Mouse (Mus musculus): ENCODE results near the gene Zfp524. TPM values are rescaled to one million over a fixed set of nuclear protein-coding genes. Genes with fewer than 3 reads are reported as not detected.

The Zfp524 gene
- total and polyA plus RNA-seq, 2 experiments from 2014 or later, result 11.0 to 12.5 TPM

DNA sequence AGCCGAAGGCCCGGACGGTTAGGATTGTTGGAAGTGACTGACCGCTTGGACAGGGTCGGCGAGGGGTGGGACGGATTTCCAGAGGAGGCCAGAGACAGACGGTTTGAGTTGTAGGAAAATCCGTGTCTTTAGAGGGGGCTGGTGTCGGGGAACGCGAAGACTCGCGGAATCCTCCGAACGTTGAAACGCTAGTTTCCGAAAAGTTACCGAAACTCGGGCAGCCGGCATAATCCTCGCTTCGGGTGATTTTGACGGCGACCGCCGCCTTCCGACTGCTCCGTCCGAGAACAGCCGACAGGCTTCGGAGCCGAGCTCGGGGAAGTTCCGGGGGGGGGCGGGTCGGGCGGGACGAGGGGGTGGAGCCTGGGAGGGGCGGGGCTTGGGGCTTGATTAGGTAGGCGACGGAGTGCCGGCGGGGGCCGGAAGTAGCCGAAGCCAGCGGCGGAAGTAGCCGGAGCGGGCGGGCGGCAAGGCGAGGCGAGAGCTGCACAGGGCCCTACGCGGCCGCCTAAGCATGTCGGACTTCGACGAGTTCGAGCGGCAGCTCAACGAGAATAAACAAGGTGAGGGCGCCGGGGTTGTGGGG is 47.7 kb downstream of the Zfp524 start, which contains the start of gene U2af2:
Gene U2af2 (plus strand): TSS at position 370 of the 586 bp plus-strand sequence.
- DNase-seq (ENCODE audit: low spot score) (peak; percentile 91), ATAC-seq (ENCODE audit: insufficient read depth, low read depth) (peak; percentile 80)
- no peaks in the 10 kb centered on the region for H3K9me3 ChIP-seq (replicated peaks; ENCODE audit: control insufficient read depth, low read length)
- H3K36me3 ChIP-seq (replicated peaks; ENCODE audit: control insufficient read depth, insufficient read depth, low read length), result peaks cover 15% of the 10 kb centered on the region
- H3K4me3 ChIP-seq (ENCODE audit: low read depth, low read length), result peak within 1 kb of the TSS; percentile 69
- TF ChIP-seq CTCF (IDR thresholded peaks at IDR 0.05; ENCODE audit: low read depth) (no peak), EP300 (IDR thresholded peaks at IDR 0.05; ENCODE audit: low read depth) (no peak)
- H3K27ac ChIP-seq (ENCODE audit: low read depth), result peak within 1 kb of the TSS; percentile 100
- H3K4me2 ChIP-seq (ENCODE audit: low read depth, low read length), result peak within 1 kb of the TSS; percentile 99
- peak within 1 kb of the TSS; percentile 89 for H3K9ac ChIP-seq (replicated peaks; ENCODE audit: low read depth, low read length)
- WGBS, result 2% methylated on average over 49 of the region's 65 CpGs
- peaks cover 21% of the 10 kb centered on the region for H3K4me1 ChIP-seq (ENCODE audit: control insufficient read depth, insufficient read depth)
- peaks cover 16% of the 10 kb centered on the region for H3K27me3 ChIP-seq (ENCODE audit: control insufficient read depth, insufficient read depth, low read length)

GRCm38 (mm10) chr7:5062360-5063001 is 48.3 kb downstream of the Zfp524 start:
- WGBS, result under 1% methylated on average over 43 of the region's 51 CpGs
- peak; percentile 80 for DNase-seq (ENCODE audit: low spot score)

DNA sequence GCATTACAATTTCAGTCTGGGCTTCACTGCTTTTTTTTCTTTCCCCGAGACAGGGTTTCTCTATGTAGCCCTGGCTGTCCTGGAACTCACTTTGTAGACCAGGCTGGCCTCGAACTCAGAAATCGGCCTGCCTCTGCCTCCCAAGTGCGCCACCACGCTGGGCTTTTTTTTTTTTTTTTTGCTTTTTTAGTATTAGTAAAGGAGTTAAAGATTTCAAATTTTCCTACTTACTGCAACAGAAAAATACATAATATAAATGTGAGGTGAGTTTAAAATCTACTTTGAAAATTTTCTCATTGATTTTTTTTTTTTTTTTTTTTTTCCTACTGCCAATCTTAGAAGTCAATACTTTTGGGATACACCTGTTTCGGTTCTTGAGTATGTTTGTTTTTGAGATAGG is 50.7 kb downstream of the Zfp524 start:
- TF ChIP-seq CTCF (IDR thresholded peaks at IDR 0.05; ENCODE audit: low read depth) (no peak), EP300 (IDR thresholded peaks at IDR 0.05; ENCODE audit: low read depth) (no peak)
- H3K4me1 ChIP-seq (ENCODE audit: control insufficient read depth, insufficient read depth), result peaks cover 21% of the 10 kb centered on the region
- ATAC-seq (ENCODE audit: insufficient read depth, low read depth), result no peak
- peaks cover 44% of the 10 kb centered on the region for H3K36me3 ChIP-seq (replicated peaks; ENCODE audit: control insufficient read depth, insufficient read depth, low read length)
- no peak for DNase-seq (ENCODE audit: low spot score)
- no peaks in the 10 kb centered on the region for H3K27me3 ChIP-seq (ENCODE audit: control insufficient read depth, insufficient read depth, low read length)
- H3K9me3 ChIP-seq (replicated peaks; ENCODE audit: control insufficient read depth, low read length), result no peaks in the 10 kb centered on the region
- H3K4me3 ChIP-seq (ENCODE audit: low read depth, low read length), result no peak overlapping the region
- H3K27ac ChIP-seq (ENCODE audit: low read depth), result no peak overlapping the region
- no peak overlapping the region for H3K4me2 ChIP-seq (ENCODE audit: low read depth, low read length)
- 87% methylated on average over 6 of the region's 6 CpGs for WGBS
- no peak overlapping the region for H3K9ac ChIP-seq (replicated peaks; ENCODE audit: low read depth, low read length)

More at GRCm38 (mm10) chr7:5062360-5063001, 48.3 kb downstream of the Zfp524 start:
- Histone ChIP-seq H3K9me3 (replicated peaks; ENCODE audit: control insufficient read depth, low read length) (no peaks in the 10 kb centered on the region), H3K27ac (ENCODE audit: low read depth) (peak overlapping the region; percentile 100), H3K4me2 (ENCODE audit: low read depth, low read length) (peak overlapping the region; percentile 99), H3K4me1 (ENCODE audit: control insufficient read depth, insufficient read depth) (peaks cover 21% of the 10 kb centered on the region), H3K4me3 (ENCODE audit: low read depth, low read length) (peak overlapping the region; percentile 69), H3K36me3 (replicated peaks; ENCODE audit: control insufficient read depth, insufficient read depth, low read length) (peaks cover 20% of the 10 kb centered on the region), H3K27me3 (ENCODE audit: control insufficient read depth, insufficient read depth, low read length) (peaks cover 10% of the 10 kb centered on the region), H3K9ac (replicated peaks; ENCODE audit: low read depth, low read length) (peak overlapping the region; percentile 89)
- TF ChIP-seq EP300 (IDR thresholded peaks at IDR 0.05; ENCODE audit: low read depth) (peak; percentile 53; the same call in 1 of the 2 replicates), CTCF (IDR thresholded peaks at IDR 0.05; ENCODE audit: low read depth) (no peak)
- peak; percentile 47 for ATAC-seq (ENCODE audit: insufficient read depth, low read depth)

Other genes starting within 250 kb of the Zfp524 start
- not detected in 2 replicates for gene Fam71e2, start 243.1 kb upstream of the Zfp524 start, total RNA-seq (2014; rRNA removed; ENCODE audit: low replicate concordance)
- not detected in 2 replicates for gene Fam71e2, start 243.1 kb upstream of the Zfp524 start, polyA plus RNA-seq (2015; fragmentation: Nextera tagmentation; extraction: Ambion mirVana)
- gene Il11, start 231.6 kb upstream of the Zfp524 start, total RNA-seq (2014; rRNA removed; ENCODE audit: low replicate concordance), result not detected in 2 replicates
- not detected in 2 replicates for gene Il11, start 231.6 kb upstream of the Zfp524 start, polyA plus RNA-seq (2015; fragmentation: Nextera tagmentation; extraction: Ambion mirVana)
- gene Tmem190, start 231.5 kb upstream of the Zfp524 start, total RNA-seq (2014; rRNA removed; ENCODE audit: low replicate concordance), result not detected in 2 replicates
- not detected in 2 replicates for gene Tmem190, start 231.5 kb upstream of the Zfp524 start, polyA plus RNA-seq (2015; fragmentation: Nextera tagmentation; extraction: Ambion mirVana)
- 2.2 and 21.0 TPM in 2 replicates for gene Tmem238, start 224.8 kb upstream of the Zfp524 start, total RNA-seq (2014; rRNA removed; ENCODE audit: low replicate concordance)
- 8.0 and 8.6 TPM in 2 replicates for gene Tmem238, start 224.8 kb upstream of the Zfp524 start, polyA plus RNA-seq (2015; fragmentation: Nextera tagmentation; extraction: Ambion mirVana)
- gene Rpl28, start 221.5 kb upstream of the Zfp524 start, total RNA-seq (2014; rRNA removed; ENCODE audit: low replicate concordance), result 141 and 173 TPM in 2 replicates
- gene Rpl28, start 221.5 kb upstream of the Zfp524 start, polyA plus RNA-seq (2015; fragmentation: Nextera tagmentation; extraction: Ambion mirVana), result 259 and 269 TPM in 2 replicates
- gene Ube2s, start 201.8 kb upstream of the Zfp524 start, total RNA-seq (2014; rRNA removed; ENCODE audit: low replicate concordance), result 440 and 486 TPM in 2 replicates
- 156 and 174 TPM in 2 replicates for gene Ube2s, start 201.8 kb upstream of the Zfp524 start, polyA plus RNA-seq (2015; fragmentation: Nextera tagmentation; extraction: Ambion mirVana)
- 0.23 TPM in 1 of 2 replicates, not detected in the other for gene Shisa7, start 169.7 kb upstream of the Zfp524 start, total RNA-seq (2014; rRNA removed; ENCODE audit: low replicate concordance)
- not detected in 2 replicates for gene Shisa7, start 169.7 kb upstream of the Zfp524 start, polyA plus RNA-seq (2015; fragmentation: Nextera tagmentation; extraction: Ambion mirVana)
- gene Isoc2b, start 144.2 kb upstream of the Zfp524 start, total RNA-seq (2014; rRNA removed; ENCODE audit: low replicate concordance), result 1.4 and 20.0 TPM in 2 replicates
- 4.5 and 6.5 TPM in 2 replicates for gene Isoc2b, start 144.2 kb upstream of the Zfp524 start, polyA plus RNA-seq (2015; fragmentation: Nextera tagmentation; extraction: Ambion mirVana)
- gene Isoc2a, start 137.3 kb upstream of the Zfp524 start, total RNA-seq (2014; rRNA removed; ENCODE audit: low replicate concordance), result 15.2 and 25.6 TPM in 2 replicates
- 1.4 and 1.6 TPM in 2 replicates for gene Isoc2a, start 137.3 kb upstream of the Zfp524 start, polyA plus RNA-seq (2015; fragmentation: Nextera tagmentation; extraction: Ambion mirVana)
- gene Gm36210, start 107.9 kb upstream of the Zfp524 start, total RNA-seq (2014; rRNA removed; ENCODE audit: low replicate concordance), result 0.88 TPM in 1 of 2 replicates, not detected in the other
- 0.08 and 0.12 TPM in 2 replicates for gene Gm36210, start 107.9 kb upstream of the Zfp524 start, polyA plus RNA-seq (2015; fragmentation: Nextera tagmentation; extraction: Ambion mirVana)
- gene Zfp628, start 99.2 kb upstream of the Zfp524 start, total RNA-seq (2014; rRNA removed; ENCODE audit: low replicate concordance), result 8.9 and 13.1 TPM in 2 replicates
- gene Zfp628, start 99.2 kb upstream of the Zfp524 start, polyA plus RNA-seq (2015; fragmentation: Nextera tagmentation; extraction: Ambion mirVana), result 1.7 and 1.9 TPM in 2 replicates
- gene Nat14, start 92.4 kb upstream of the Zfp524 start, total RNA-seq (2014; rRNA removed; ENCODE audit: low replicate concordance), result 2.0 and 4.2 TPM in 2 replicates
- 2.8 and 3.6 TPM in 2 replicates for gene Nat14, start 92.4 kb upstream of the Zfp524 start, polyA plus RNA-seq (2015; fragmentation: Nextera tagmentation; extraction: Ambion mirVana)
- 3.5 and 5.0 TPM in 2 replicates for gene Ssc5d, start 88.6 kb upstream of the Zfp524 start, total RNA-seq (2014; rRNA removed; ENCODE audit: low replicate concordance)
- gene Ssc5d, start 88.6 kb upstream of the Zfp524 start, polyA plus RNA-seq (2015; fragmentation: Nextera tagmentation; extraction: Ambion mirVana), result 1.1 and 1.2 TPM in 2 replicates
- gene Sbk2, start 50.0 kb upstream of the Zfp524 start, total RNA-seq (2014; rRNA removed; ENCODE audit: low replicate concordance), result 16.4 and 19.9 TPM in 2 replicates
- 22.0 and 24.3 TPM in 2 replicates for gene Sbk2, start 50.0 kb upstream of the Zfp524 start, polyA plus RNA-seq (2015; fragmentation: Nextera tagmentation; extraction: Ambion mirVana)
- 3.2 and 3.9 TPM in 2 replicates for gene Sbk3, start 43.2 kb upstream of the Zfp524 start, total RNA-seq (2014; rRNA removed; ENCODE audit: low replicate concordance)
- gene Sbk3, start 43.2 kb upstream of the Zfp524 start, polyA plus RNA-seq (2015; fragmentation: Nextera tagmentation; extraction: Ambion mirVana), result 2.7 and 4.1 TPM in 2 replicates
- 8.3 and 15.0 TPM in 2 replicates for gene Zfp579, start 18.3 kb upstream of the Zfp524 start, total RNA-seq (2014; rRNA removed; ENCODE audit: low replicate concordance)
- 25.4 and 30.6 TPM in 2 replicates for gene Zfp579, start 18.3 kb upstream of the Zfp524 start, polyA plus RNA-seq (2015; fragmentation: Nextera tagmentation; extraction: Ambion mirVana)
- gene Fiz1, start 282 bp downstream of the Zfp524 start, total RNA-seq (2014; rRNA removed; ENCODE audit: low replicate concordance), result 37.2 and 56.9 TPM in 2 replicates
- 14.4 and 14.7 TPM in 2 replicates for gene Fiz1, start 282 bp downstream of the Zfp524 start, polyA plus RNA-seq (2015; fragmentation: Nextera tagmentation; extraction: Ambion mirVana)
- not detected in 2 replicates for gene Gm44973, start 1.1 kb downstream of the Zfp524 start, total RNA-seq (2014; rRNA removed; ENCODE audit: low replicate concordance)
- gene Gm44973, start 1.1 kb downstream of the Zfp524 start, polyA plus RNA-seq (2015; fragmentation: Nextera tagmentation; extraction: Ambion mirVana), result 0.75 and 1.1 TPM in 2 replicates
- gene Zfp865, start 6.0 kb downstream of the Zfp524 start, total RNA-seq (2014; rRNA removed; ENCODE audit: low replicate concordance), result 17.6 and 24.9 TPM in 2 replicates
- 1.8 and 2.0 TPM in 2 replicates for gene Zfp865, start 6.0 kb downstream of the Zfp524 start, polyA plus RNA-seq (2015; fragmentation: Nextera tagmentation; extraction: Ambion mirVana)
- 1.0 and 2.8 TPM in 2 replicates for gene Ccdc106, start 6.1 kb downstream of the Zfp524 start, total RNA-seq (2014; rRNA removed; ENCODE audit: low replicate concordance)
- 0.33 and 0.85 TPM in 2 replicates for gene Ccdc106, start 6.1 kb downstream of the Zfp524 start, polyA plus RNA-seq (2015; fragmentation: Nextera tagmentation; extraction: Ambion mirVana)
- 0.99 TPM in 1 of 2 replicates, not detected in the other for gene 4632433K11Rik, start 19.7 kb downstream of the Zfp524 start, total RNA-seq (2014; rRNA removed; ENCODE audit: low replicate concordance)
- gene 4632433K11Rik, start 19.7 kb downstream of the Zfp524 start, polyA plus RNA-seq (2015; fragmentation: Nextera tagmentation; extraction: Ambion mirVana), result not detected in 2 replicates
- gene Zfp784, start 24.0 kb downstream of the Zfp524 start, total RNA-seq (2014; rRNA removed; ENCODE audit: low replicate concordance), result 7.2 and 8.3 TPM in 2 replicates
- gene Zfp784, start 24.0 kb downstream of the Zfp524 start, polyA plus RNA-seq (2015; fragmentation: Nextera tagmentation; extraction: Ambion mirVana), result 8.0 and 8.2 TPM in 2 replicates
- gene Zfp580, start 37.1 kb downstream of the Zfp524 start, total RNA-seq (2014; rRNA removed; ENCODE audit: low replicate concordance), result 15.0 TPM in 1 of 2 replicates, not detected in the other
- gene Zfp580, start 37.1 kb downstream of the Zfp524 start, polyA plus RNA-seq (2015; fragmentation: Nextera tagmentation; extraction: Ambion mirVana), result 14.7 and 16.6 TPM in 2 replicates
- 95.2 and 99.1 TPM in 2 replicates for gene U2af2, start 47.7 kb downstream of the Zfp524 start, total RNA-seq (2014; rRNA removed; ENCODE audit: low replicate concordance)
- gene U2af2, start 47.7 kb downstream of the Zfp524 start, polyA plus RNA-seq (2015; fragmentation: Nextera tagmentation; extraction: Ambion mirVana), result 38.0 and 39.3 TPM in 2 replicates
- 208 and 236 TPM in 2 replicates for gene Epn1, start 65.8 kb downstream of the Zfp524 start, total RNA-seq (2014; rRNA removed; ENCODE audit: low replicate concordance)
- 53.0 and 56.4 TPM in 2 replicates for gene Epn1, start 65.8 kb downstream of the Zfp524 start, polyA plus RNA-seq (2015; fragmentation: Nextera tagmentation; extraction: Ambion mirVana)
- not detected in 2 replicates for gene Rfpl4, start 102.5 kb downstream of the Zfp524 start, total RNA-seq (2014; rRNA removed; ENCODE audit: low replicate concordance)
- gene Rfpl4, start 102.5 kb downstream of the Zfp524 start, polyA plus RNA-seq (2015; fragmentation: Nextera tagmentation; extraction: Ambion mirVana), result not detected in 2 replicates
- gene Rasl2-9, start 111.5 kb downstream of the Zfp524 start, total RNA-seq (2014; rRNA removed; ENCODE audit: low replicate concordance), result 0.35 and 1.1 TPM in 2 replicates
- 4.4 and 6.5 TPM in 2 replicates for gene Rasl2-9, start 111.5 kb downstream of the Zfp524 start, polyA plus RNA-seq (2015; fragmentation: Nextera tagmentation; extraction: Ambion mirVana)
- not detected in 2 replicates for gene Vmn1r55, start 135.3 kb downstream of the Zfp524 start, total RNA-seq (2014; rRNA removed; ENCODE audit: low replicate concordance)
- gene Vmn1r55, start 135.3 kb downstream of the Zfp524 start, polyA plus RNA-seq (2015; fragmentation: Nextera tagmentation; extraction: Ambion mirVana), result not detected in 2 replicates
- not detected in 2 replicates for gene Vmn1r56, start 182.3 kb downstream of the Zfp524 start, total RNA-seq (2014; rRNA removed; ENCODE audit: low replicate concordance)
- gene Vmn1r56, start 182.3 kb downstream of the Zfp524 start, polyA plus RNA-seq (2015; fragmentation: Nextera tagmentation; extraction: Ambion mirVana), result not detected in 2 replicates
- gene Vmn1r57, start 204.1 kb downstream of the Zfp524 start, total RNA-seq (2014; rRNA removed; ENCODE audit: low replicate concordance), result not detected in 2 replicates
- gene Vmn1r57, start 204.1 kb downstream of the Zfp524 start, polyA plus RNA-seq (2015; fragmentation: Nextera tagmentation; extraction: Ambion mirVana), result not detected in 2 replicates